Mouse (Mus musculus) adrenal gland, adult 8-10 months (tissue): ENCODE measurements at regions not wholly inside any gene's neighbourhood (a gene's known extent, or its start where the extent isn't known, plus 50 kb on each side); places are given as distances from the start of the nearest gene placed in this dataset.
"Not testable (repeated sequence)": the region's sequence is repeated elsewhere in the genome, so short reads cannot be mapped to it uniquely, and the experiment has no call there.

Experiments
- DNase-seq: peaks from one replicate; pipeline ENCODE4 v3.0.0; 2022

DNA sequence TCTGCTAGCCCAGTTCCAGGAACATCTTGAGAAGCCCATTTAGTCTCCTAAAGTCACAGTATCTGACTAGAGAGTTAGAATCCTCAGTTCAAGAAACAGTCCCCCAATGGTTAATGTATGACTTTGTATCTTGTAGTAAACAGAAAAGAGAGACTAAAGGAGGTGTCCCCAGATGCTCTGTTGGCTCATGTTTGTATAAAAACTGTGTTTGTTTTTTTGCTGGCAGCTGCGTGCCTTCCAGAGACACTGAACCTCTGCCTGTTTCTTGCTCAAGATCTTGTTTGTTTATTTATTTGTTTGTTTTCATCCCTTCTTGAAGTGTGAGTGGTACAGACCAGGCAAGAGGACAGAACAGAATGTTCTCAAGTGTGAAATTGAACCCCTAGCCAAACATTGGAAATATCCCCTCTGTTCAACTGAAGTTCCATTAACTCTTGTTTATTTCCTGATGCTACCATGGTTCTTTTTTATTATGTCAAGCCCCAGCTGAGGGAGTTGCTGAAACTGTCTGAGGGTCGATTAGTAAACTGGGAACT is 451.3 kb upstream of the Ube2e3 start:
- no peak for DNase-seq

DNA sequence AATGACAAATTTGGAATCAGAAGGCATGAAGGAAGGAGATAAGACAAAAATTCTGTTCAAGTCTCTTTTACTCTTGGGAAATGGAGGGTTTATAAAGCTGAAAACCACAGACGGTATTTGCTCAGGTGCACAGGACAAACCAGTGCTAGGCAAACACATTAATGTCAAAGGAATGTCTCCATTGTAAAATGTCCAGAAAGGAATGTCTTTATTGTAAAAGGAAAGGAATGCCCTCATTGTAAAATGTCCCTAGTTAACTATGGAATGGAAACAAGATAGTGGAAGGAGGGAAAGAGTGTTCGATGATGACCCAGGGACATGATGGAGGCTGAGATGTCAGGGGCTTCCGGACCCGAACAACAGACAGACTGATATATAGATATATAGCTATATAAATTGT is 454.9 kb upstream of the Ube2e3 start:
- no peak for DNase-seq

DNA sequence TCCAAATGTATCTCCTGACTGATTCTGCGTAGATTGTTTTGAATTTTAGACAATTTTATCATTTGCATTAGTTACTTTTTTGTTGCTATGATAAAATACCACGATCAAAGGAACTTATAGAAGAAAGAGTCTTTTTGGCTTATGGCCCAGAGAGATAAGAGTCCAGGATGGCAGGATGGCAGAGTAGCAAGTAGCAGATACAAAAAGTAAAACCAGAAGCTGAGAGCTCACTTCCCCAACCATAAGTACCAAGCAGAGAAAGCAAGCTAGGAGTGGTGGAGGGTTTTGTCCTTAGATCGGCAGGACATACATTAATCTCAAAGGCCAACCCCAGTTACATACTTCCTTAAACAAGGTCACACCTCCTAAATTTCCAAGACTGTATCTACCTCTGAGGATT is 457.7 kb upstream of the Cwc22 start:
- no peak for DNase-seq

DNA sequence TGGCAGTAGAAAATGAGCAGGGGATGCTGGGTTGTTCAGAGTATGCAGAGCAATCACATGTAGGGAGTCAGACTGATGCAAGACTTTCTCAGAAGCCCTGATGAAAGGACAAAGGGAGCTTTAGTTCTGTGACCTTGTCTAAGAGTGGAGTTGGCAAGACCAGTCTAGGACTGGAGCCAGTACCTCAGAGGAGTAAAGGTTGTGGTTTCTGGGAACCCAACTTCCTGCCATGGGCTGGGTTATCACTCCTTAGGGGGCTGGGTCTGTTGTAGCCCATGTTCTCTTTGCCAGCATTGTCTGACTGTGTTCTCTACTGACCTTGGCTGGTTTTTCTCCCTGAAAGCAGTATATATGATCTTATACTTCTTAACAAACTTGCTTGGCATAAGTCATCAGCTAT is 453.1 kb upstream of the Cwc22 start:
- DNase-seq: peak; percentile 5

DNA sequence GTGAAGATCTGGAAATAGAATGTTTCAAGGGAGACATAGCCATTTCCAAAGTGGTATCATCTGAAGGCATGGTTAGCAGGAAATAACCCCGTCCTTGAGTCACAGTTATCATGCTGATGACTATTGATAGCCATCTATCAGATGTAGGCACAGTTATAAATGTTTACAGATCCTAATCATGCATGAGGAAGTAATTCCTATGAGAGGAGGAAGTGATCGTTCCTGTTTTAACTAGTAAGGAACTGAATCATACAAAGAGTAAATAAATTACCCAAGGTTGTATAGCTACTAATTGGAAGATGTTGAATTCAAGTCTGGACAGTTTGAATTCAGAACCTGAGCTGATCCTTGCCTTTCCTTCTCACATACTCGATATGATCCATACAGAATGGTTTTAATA is 450.7 kb upstream of the Cwc22 start:
- no peak for DNase-seq

DNA sequence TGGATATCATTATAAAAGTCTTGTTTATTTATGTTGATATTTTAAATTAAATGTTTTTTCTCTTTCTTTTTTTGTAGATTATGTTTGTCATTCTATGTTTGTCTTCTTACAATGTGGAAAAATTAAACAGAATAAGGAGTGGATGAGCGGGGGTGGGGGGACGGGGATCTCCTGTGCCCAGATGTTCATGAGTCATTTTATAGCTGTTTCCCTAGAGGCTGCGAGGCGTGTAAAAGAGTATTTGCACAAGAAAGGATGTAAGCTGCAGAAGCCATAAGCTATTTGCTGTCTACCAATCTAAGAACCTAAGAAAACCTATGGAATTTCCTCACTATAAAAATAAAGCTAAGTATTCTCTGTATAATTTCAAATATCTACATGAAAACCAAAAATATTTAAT is 446.9 kb upstream of the Cwc22 start:
- DNase-seq: no peak

DNA sequence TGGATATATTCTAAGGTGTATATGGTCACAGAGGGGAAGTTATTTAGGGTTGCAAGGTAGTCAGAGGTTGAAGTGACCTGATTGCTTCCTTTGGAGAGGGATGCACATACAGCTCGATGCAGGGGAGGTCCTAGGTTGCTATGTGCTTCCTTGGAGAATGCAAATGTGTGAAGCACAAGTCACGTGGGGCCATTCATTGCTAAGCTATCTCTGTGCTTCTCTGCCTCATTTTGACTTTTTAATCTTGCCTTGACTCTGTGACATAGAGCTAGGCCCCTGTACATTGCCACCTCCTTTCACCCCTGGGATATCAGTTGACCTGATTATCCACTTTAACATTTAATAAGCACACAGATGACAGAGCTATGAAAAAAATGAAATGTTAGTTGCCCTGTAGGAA is 446.2 kb upstream of the Cwc22 start:
- DNase-seq: no peak

GRCm38 (mm10) chr2:78388001-78388400 is 441.8 kb upstream of the Cwc22 start:
- DNase-seq: no peak

GRCm38 (mm10) chr2:78381234-78381633 is 435.1 kb upstream of the Cwc22 start:
- DNase-seq: no peak

DNA sequence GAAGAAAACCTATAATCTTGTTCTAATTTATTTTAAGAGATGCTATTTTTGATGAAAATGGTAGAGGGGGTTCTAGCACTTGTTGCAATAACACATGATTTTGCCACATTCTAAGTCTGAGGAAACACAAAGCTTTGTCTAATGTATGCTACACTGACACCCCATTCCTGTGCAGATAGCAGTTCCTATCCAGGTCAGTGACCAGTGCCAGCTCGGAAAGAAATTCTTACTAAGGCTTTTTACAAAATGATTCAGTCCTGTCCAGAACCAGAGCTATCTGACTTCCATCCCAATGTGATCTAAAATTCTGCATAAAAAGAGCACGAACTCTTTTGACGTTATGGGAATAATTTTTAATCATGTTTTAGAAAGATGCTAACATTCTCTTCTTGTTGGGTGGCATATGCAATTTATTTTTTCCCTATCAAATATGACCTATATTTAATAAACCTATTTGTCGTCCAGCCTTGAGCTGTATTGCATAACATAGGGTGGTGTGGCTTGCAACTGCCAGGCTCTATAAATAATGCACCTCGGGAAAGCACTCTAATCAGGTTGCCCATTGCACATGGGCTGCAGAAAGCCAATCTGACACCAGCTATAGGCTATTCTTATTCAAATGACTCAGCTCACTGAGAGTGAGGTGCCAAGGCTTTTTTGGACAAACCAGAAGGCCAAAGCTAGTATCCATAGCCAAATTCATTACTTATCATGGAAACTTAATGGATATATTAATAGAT is 385.7 kb upstream of the Cwc22 start:
- DNase-seq: no peak

DNA sequence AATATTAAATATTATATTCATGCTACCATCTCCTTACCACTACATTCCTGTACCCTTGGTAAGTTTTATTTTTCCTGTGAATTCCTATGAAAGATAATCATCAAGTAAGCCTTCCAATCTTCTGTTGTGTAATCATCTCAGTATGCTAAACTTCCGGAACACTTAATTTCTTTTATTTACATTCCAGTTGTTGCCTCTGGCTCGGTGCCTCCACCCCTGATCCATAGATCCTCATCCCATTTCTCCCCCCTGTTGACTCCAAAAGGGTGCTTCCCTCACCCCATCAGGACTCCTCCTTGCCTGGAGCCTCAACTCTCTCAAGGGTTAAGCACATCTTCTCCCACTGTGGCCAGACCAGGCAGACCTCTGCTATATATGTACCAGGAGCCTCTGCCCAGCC is 379.9 kb upstream of the Cwc22 start:
- DNase-seq: no peak

- no peak for DNase-seq
Observed at GRCm38 (mm10) chr2:78322216-78322965, 376.2 kb upstream of the Cwc22 start.

DNA sequence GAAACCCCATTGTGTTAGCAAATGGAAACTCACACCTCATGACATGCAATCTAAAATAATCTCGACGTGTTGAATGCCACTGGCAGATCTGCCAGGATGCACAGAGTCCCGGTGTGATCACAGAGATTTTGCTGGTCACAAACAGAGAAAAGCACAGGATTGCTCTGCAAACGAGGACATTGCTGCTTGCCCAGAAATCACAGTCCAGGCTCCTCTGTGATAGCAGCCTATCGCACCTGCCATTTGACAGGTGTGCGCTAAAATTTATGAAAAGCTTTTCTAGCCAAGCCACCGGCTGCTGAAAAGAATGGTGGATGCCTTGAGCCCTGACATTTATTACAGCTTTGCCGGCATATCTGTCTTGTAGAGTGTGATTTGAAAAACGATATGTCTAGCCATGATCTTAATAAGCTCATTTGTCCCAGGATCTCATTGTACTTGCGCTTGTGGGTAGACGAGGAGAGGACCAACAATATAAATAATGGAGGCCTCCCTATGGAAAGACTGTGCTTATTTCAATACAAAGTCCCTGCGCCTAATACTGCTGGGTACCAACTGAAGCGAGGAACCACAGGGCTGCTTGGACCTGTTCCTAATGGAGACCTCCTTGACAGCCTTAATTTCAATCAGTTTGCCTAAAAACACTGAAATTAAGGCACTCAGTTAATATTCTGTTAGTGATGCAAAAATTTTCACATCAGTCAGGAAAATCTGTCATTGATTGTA is 365.8 kb upstream of the Cwc22 start:
- DNase-seq: no peak

- DNase-seq: no peak
Observed at GRCm38 (mm10) chr2:78309361-78309760, 363.2 kb upstream of the Cwc22 start.

DNA sequence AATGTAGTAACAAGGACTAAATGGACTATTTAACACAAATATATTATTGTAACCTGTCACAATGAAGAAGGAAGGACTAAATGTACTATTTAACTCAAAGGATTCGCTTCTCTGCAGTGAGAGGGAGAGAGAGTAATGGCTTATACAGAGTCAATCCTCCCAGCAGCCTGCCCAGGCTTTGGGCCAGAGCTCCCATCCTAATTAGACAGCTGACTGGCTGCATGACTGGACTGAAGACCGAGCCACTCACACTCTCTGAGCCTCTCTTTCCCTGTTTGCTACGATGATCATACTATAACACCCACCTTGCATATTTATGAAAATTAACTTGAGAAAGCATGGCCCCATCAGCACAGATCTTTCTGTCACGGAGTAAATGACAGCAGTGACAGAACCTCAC is 360.7 kb upstream of the Cwc22 start:
- DNase-seq: no peak

DNA sequence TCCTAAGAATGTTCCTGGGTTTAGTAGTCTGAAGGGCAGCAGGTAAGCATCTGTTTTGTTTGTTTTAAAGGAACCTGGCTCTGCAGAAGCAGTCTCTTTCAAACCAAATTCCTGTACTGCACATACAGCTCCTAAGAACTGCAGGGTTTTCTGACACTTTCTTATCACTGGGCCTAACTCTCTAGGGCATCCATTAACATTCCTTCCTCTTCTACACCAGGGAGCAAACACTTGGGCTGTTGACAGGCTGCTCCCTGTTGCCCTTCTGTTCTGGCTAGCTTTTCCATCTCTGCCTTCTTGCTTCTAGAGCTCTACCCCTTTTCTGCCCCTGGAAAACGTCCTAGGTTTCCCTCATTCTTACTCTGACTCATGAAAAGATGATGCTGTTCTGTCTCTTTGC is 345.5 kb upstream of the Cwc22 start:
- DNase-seq: no peak

GRCm38 (mm10) chr2:78284806-78285205 is 338.6 kb upstream of the Cwc22 start:
- DNase-seq: no peak

GRCm38 (mm10) chr2:78283605-78284004 is 337.4 kb upstream of the Cwc22 start:
- no peak for DNase-seq

- DNase-seq: not testable (repeated sequence)
Observed at GRCm38 (mm10) chr2:78281846-78282245, 335.7 kb upstream of the Cwc22 start.

DNA sequence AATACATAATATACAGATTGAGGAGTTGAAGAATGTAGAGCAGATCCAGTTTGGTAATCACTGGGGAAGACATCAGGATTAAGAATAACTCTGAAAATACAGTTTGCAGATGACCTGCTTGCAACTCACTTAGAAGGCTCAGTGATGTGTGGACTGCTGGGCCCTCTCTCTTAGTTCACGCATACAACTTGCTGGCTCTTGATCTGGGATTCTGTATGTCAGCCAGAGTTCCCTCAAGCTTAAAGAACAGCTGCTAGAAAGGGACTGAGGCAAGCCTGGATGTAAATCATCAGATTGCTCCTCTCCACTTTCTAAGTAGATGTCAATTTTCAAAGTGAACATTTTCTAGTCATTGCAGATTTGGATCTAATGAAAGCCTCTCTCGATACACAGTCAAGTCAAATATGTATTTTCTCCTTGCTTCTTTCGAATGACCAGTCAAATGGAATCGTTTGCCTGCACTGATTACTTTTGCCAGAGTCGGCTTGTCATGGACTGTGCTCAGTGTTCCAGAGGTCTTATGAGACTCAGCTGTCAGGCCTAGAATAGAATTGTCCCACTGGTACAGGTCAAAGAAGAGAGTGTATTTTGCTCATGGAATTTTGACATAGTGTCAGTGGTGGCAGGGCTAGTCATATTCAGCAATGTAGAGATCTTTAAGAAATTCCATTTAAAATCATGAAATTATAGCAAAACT is 334.2 kb upstream of the Cwc22 start:
- DNase-seq: no peak

- DNase-seq: no peak
Observed at GRCm38 (mm10) chr2:78279382-78280056, 333.3 kb upstream of the Cwc22 start.

- no peak for DNase-seq
Observed at GRCm38 (mm10) chr2:78278630-78279029, 332.5 kb upstream of the Cwc22 start.
